Mouse (Mus musculus): ENCODE measurements around the gene 1810010D01Rik. TPM values are rescaled to one million over a fixed set of nuclear protein-coding genes. Genes with fewer than 3 reads are reported as not detected.

1810010D01Rik gene
- polyA plus RNA-seq, 1 experiment, result 0.38 TPM

DNA sequence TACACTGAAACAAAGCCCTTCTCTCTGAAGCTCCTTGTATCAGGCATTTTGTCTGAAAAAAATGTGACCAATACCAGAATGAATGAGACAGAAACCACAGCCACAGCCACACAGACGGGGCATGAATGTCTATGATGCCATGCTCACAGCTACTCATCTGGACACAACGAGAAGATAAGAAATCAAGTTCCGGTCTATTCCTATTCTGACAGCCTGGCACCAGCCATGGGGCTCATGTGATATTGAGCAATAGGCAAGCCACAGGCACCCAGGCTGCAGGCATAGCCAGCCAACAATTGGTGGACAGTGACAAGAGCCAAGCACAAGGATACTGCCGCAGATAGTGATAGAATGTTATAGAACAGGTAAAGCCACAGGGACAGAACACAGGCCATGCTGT lies 7.6 kb upstream of the 1810010D01Rik start:
- DNase-seq (ENCODE audit: low read depth), result no peak

DNA sequence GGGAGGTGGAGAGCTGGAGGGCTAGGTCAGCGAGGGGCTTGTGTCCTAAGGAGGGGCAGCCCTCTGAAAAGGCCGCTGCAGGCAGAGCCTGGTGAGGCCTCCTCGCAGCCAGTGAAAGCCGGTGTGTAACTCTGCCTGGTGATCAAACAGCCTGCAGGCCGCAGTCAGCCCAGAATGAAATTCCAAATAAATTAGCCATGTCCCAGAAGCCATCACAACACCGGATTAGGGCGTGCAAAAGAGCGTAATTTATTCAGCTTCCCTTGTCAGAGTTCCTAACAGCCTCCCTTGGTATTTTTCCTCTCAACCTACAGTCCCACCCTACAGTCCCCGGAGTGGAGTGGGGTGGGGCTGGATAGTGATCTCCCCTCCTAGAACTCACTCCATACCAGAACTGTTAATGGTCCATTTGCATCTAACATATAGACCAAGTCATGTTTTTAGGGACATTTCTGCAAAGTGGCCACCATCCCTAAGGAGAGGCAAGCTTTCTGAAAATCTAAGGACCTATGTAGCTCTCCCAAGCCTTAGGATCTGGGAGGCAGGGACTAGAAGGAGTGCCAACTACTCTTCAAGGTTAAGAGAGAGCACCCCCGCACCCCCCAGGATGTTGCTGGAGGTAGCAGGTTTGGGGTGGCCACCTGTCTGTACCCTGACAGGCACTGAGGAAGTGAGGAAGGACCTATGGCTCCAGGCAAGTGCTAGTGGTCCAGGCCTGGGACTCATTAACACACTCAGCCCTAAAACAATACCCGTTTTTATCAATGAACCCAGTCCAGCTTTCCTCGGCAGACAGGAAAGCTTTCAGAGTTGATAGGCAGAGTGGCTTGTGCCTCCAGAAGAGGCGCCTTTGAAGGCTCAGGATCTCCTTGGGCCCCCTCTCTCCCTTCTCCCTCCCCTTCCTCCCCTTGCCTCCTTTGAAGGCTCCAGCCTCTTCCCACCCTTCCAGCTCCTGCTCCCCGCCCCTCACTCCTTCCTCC lies 4.1 kb upstream of the 1810010D01Rik start:
- no peak for DNase-seq (ENCODE audit: low read depth)

DNA sequence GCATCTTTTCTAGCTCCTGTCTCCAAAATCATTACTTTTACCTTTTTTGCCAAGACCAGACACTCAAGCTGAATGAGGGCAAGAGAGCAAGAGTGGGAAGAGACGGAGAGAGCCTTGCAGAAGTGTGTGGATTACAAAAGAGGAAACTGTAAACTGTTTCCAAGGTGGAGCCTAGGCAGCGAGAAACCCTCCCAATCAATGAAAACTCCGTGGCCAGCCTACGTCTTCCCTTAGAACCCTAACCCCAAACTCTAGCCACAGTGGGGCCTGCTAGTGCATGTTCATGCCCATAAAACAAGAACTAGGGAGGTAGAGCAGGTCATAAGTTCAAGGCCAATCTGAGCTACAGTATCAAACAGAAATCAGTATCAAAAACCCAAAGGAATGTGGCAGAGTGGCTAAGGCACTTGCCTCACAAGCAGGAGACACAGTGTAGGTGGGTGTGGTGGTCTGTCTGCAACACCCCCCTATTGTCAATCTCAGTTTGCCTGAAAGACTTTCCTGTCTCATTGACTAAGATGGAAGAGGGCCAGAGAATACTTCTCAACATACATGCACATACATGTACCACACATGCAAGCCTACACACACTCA lies 2.7 kb upstream of the 1810010D01Rik start:
- no peak for DNase-seq (ENCODE audit: low read depth)

DNA sequence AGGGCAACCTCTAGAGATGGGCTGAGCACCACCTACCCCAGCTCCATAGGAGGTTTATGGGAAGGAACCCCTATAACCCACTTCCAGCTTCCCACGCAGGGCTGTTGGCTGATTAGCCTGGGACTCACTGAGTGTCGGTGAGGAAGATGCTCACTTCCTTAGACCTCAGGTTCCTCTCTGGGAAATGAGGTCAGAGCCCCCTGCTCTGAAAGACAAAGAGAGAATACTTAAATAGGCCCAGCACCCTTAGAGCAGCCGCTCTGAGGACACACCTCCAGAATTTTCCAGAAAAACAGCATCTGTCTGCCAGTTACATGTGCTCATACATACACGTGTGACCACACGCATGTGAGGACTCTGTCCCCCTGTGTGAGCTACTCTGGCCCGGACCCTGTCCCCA lies 1.1 kb downstream of the 1810010D01Rik start:
- no peak for DNase-seq (ENCODE audit: low read depth)

DNA sequence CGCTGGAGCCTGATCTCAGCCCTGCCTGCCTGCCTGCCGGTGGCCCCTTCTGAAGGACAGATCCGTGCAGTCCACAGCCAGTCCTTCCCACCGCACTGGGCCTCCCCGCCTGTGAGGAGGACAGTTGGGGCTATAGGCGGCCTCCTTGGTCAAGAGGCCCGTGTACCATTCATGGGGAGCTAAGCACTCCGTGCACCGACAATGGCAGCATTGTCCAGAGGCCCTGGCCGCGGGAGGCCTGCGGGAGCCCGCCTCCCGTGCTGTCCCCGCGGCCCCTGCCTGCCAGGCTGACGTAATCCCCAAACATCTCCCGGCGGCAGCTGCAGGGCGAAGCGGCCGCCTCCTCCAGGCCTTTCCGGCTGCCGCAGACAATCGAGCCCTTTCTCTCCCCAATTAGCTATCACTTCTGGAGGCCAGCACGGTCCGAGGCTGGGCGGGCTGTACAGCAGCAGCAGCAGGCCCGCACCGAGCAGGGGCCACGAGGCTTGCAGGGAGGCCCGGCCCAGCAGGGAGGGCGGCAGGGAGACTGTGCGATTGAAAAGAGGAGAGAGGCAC lies 1.8 kb downstream of the 1810010D01Rik start:
- no peak for DNase-seq (ENCODE audit: low read depth)

DNA sequence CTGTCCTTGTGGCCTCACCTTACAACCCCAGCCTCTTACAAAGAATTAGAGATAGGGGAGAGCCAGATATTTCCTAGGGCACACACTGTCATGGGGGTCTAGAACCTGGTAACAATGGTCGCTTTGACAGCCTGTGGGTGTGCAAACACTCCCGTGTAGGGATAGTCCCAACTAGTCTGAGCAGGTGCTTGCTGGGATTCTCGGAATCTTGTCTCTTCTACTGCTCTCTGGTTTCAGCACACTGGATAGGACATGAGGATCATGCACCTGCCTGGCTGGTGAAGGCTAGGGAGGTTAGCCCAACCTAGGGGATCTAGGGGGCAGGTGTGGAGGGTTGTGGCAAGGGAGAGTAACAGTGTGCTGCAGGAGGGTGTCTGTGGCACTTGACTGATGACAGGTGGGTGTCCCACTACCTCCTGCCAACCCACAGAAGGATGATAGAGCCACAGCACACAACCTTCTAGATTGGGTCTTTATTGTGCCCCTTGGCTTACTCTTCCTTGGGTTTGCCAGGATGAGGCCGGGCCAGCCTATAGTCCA lies 2.5 kb downstream of the 1810010D01Rik start:
- DNase-seq (ENCODE audit: low read depth), result no peak

DNA sequence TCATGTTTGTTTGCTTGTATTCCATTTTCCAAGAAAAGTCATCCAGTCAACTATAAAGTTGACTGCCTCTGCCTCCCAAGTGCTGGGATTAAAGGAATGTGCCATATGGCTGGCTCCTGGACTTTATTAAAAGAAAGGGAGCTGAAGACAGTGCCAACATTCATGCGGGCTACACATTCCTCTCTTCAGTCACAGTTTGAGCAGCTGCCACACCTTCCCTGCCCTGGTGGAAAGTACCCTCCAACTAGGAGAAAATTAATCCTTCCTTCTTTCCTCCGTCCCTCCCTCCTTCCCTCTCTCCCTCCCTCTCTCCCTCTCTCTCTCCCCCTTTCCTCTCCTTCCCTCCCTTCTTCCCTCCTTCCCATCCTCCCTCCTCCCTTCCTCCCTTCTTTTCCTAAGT lies 8.2 kb downstream of the 1810010D01Rik start:
- no peak for DNase-seq (ENCODE audit: low read depth)

DNA sequence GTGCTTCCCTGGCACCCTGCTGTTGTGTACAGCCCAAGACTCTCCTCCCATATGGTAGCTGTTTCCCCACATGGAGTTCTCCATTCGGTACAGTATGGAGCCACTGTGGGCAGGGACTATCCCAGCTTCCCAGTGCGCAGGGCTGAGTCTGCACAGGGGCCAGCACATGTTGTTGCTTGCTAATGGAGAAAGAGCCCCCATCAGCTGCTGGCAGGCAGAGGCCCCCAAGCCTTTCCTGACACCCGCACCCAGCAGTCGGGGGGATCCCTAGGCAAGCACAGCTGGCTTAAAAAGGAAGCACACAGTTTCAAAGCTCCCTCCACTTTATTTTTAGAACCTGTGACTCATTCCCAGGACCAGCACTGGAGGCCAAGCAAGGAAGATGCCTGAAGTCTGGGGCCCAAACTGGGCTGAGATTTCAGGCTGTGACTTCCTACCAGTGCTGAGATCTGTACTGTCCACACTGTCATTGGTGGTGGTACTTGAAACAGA lies 9.7 kb downstream of the 1810010D01Rik start:
- no peak for DNase-seq (ENCODE audit: low read depth)

DNA sequence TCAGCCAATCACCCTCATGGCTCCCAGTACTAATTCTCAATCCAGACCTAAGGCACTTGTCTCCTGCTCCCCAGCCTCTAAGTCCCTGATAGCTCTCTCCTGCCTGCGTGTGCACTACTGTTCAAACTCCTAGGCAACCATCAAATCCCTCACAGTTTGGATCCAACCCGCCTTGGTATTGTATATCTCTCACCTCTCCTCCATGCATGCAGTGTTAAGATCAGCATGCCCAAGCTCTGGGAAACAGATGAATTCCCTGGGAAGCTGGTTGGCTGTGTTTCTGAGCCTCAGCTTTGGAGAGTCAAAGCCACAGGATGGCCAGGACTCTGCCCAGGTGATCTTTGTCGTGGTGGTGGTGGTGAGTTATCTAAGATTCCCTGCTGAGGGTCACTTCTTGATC lies 10.2 kb downstream of the 1810010D01Rik start:
- no peak for DNase-seq (ENCODE audit: low read depth)

DNA sequence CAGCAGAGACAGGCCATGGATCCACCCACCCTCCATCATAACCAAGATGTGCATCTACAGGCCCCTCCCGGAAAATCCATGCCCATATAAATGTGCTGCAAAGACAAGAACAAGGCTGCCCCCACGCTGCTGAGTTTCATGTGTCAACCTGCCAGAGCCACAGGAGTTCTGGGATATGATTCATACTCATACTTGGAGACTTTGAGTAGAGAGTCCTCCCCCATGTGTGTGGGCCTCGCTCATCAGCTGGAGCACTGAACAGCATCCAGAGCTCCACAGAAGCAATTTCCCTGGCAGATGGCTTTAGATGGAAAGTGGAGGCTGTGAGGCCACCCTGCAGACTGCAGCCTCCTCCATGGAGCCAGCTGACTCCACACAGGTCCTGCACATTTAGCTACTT lies 10.9 kb downstream of the 1810010D01Rik start:
- peak; percentile 10 for DNase-seq (ENCODE audit: low read depth)

DNA sequence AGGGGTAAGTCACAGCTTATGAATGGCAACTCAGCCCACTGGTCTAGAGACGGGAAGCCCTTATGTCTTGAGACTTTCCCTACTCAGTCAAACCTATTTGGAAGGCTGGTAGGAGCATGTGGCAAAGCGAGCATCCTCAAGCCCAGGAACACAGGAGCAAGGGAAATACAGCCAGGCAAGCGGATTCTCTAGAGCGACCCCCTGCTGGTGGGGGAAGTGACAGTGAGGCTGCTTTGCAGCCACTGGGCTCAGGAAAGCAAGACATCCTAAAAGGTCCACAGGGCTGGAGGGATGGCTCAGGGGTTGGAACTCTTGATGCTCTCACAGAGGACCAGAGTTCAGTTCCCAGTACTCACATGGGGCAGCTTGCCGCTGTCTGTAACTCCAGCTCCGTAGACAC lies 11.6 kb downstream of the 1810010D01Rik start:
- DNase-seq (ENCODE audit: low read depth), result no peak

DNA sequence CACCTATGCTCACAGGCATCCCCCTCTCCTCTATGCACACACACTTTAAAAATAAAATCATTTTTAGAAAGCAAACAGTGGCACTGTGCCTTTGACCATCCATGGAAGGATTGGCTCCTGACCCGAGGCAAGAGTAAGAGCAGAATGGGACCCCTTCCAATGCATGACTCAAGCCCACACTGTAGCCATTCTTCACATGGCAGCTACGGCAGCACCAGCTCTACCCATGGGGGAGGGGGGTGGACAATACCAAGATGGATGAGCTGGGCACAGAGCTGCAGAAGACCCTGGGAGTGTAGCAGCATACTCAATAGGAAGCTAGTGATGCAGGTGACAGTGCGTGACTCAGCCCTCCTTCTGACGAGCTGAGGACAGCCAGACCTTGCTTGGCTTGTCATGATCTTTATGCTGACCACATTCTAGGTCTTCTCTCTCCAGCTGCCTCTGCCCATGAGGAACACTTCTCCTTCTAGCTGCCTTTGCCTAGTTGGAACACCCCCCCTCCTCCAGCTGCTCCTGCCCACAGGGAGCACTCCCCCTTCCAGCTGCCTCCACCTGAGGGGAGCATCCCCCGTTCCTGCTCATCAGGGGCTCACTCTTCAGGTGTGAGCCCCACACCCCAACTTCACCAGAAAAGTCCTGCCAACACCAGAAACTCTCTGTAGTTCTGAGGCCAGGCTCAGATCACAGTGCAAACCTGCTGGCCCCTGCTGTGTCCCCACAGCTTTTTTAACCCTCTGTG lies 12.6 kb downstream of the 1810010D01Rik start:
- DNase-seq (ENCODE audit: low read depth), result no peak

DNA sequence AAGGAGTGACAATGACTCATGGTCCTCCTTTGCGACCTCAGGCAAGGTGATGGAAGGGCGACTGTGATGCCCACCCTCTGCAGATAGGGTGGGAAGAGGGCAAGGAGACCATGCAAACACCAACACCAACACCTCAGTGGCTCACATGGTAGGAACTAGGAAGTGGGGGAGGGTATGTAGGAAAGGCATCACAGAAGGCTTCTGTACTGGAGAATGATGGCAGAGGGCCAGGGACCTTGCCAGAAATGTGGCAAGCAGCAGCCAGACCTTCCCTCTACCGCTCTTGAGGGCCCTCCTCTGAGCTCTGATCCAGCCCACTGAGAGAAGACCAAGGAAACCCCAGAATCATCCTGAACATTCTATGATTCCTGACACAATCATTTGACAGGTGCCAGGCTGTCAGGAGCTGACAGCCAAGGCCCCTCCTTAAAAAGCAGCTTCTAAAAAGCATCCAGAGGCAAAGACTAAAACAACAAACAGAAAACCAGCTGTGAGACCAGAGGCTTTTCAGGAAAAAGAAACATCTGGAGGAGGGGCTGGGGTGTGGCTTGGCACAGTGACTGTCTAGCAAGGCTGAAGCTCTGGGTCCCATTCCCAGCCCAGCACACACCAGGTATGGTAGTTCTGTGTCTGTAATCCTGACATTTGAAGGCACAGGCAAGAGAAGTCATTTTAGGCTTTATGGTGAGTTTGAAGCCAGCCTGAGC lies 13.3 kb downstream of the 1810010D01Rik start:
- no peak for DNase-seq (ENCODE audit: low read depth)

DNA sequence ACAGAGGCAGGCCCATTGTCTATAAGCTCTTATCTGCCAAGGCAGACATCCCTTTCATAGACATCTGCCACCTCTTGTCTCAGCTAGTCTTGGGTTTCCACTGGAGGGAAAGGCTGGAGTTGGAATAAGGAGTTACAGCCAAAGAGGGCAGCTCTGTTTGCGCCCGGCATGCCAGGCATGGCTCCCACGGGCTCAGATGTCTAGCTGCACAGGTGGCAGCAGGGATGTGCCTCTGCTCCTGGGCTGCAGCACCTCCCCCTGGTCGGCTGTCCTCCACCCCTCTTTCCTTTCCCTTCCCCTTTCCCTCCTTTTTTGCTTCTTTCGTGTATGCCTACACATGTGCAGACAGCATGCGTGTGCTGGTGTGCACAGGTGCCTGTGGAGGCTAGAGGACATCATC lies 15.1 kb downstream of the 1810010D01Rik start:
- no peak for DNase-seq (ENCODE audit: low read depth)

DNA sequence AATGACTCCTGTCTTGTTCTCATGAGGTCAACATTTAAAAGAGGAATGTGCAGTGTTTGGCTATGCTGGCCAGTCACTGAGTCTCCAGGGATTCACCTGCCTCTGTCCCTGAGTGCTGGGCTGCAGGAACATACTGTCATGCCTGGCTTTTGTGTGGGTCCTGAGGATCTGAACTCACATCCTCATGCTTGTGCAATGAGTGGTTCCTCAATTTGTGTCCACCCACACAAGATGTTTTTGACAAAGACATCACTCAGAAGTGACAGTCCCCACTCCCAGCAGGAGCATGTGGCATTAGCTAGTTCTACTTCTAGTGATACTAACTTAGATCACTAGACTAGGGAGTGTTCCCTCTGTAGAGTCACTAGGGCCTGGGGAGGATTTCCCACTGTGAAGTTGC lies 17.4 kb downstream of the 1810010D01Rik start:
- DNase-seq (ENCODE audit: low read depth), result no peak

DNA sequence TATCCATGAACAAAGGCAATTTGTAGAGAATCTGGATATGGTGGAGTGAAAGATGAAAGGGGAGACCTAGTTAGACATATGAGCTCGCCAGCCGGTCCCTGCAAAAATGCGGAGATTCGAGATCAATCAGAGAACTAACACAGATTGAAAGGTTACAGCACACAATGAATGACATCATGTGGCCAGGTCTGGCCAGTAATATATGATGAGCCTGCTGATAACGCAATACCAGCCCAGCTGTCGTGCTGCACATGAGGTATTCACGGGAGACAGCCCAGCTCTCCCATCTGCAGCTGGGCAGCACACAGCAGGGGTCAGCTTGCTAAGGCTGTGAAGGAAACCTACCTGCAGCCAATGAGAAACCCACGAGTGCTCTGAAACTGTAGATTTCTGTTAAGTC lies 18.6 kb downstream of the 1810010D01Rik start:
- DNase-seq (ENCODE audit: low read depth), result no peak

DNA sequence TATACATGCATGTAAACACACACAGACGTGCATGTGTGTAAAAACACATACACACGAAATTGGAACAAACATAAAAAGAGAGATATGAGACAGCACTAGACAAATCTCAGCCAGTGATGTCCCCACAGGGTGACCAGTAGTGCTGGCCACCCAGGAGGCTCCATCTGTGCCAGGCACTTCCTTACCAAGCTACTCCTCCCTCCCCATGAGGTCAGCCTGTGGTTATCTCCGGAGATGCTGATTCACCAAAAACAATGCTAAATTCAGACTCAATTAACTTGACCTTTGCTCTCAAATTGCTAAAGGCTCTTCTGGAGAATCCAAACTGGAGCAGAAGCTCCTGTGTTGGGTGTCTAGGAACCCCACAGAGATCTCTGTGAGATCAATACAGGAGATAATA lies 20.1 kb downstream of the 1810010D01Rik start:
- no peak for DNase-seq (ENCODE audit: low read depth)

DNA sequence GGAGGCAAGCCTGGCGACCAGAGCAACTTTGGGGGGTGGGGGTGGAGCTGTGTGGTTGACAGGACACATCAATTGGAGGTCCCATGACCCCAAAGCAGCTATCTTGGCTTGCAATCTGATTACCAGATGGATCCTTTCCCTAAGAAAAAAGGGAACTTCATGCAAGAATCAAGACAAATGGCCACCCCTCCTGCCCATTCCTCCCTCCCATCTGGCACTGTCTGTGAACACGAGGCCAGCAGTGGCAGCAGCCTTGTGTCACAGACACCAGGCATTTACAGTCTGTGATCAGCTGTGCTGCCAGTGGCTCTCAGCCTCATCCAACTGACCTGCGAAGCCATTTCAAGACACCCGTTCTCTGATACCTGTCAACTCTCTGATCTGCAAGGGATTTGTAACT lies 25.5 kb downstream of the 1810010D01Rik start:
- DNase-seq (ENCODE audit: low read depth), result no peak

DNA sequence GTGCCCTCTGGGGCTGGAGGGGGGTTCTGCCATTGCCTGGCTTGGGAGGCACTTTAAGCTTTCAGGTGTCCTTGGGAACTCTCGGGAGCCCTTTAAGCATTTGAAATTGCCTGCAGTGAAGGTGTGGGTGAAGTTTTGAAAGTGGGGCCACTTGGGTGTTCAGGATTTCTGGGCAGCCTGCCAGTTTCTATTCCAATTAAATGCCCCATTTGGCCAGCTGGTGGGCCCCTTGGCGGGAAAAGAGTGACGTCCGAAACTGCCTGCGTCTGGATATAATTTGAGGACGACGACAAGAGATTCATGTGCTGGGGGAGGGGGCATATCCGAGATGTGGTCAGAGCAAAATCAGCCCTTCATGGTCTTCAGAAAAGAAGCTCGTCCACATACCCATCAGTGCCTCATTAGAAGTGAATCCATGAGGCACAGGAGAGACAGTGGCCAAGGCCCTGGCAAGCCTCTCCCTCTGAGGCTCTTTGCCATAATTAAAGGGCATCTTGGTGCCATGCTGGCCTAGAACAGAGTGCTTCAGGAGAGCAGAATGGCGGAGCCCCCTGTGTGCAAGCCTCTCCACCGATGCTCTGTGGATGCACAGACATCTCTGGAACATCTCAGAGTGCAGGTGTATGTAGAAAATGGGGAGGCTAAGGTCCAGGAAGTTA lies 26.4 kb downstream of the 1810010D01Rik start:
- no peak for DNase-seq (ENCODE audit: low read depth)

DNA sequence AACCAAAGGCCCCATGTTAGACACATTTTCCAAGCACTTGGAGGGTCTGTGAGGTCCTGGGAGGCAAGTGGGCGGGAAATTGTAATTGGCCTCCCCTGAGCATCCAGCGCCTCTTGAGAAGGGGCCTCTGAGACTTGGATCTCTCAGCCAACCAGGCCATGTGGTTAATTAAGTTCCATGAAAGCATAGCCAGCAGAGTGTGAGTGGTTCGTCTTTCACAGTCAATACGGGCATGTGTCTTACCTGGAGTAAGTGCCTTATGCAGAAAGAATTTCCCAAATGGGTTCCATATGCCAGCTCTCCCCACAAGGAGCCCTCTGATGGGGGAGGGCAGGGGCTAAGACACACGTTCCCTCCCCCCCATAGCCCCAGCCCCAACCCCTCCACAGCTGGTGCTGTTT lies 28.2 kb downstream of the 1810010D01Rik start:
- no peak for DNase-seq (ENCODE audit: low read depth)

All from gonadal fat pad, adult 2 months (tissue).